Mouse (Mus musculus) midbrain, postnatal 0 days (tissue): ENCODE results near the gene Sec16b. TPM values are rescaled to one million over a fixed set of nuclear protein-coding genes. Genes with fewer than 3 reads are reported as not detected.

Source experiments
- ATAC-seq: fragments of 200-750 bp; cut with Nextera tagmentation; 2 replicates; pipeline ENCODE4 v1.8.0; 2017; ENCODE audit warnings: moderate number of reproducible peaks, mild to moderate bottlenecking, moderate TSS enrichment, moderate library complexity; ENCODE audit not compliant: low FRiP score
- DNase-seq: peaks from one replicate; pipeline ENCODE4 v3.0.0-alpha.2; 2015; ENCODE audit warnings: low spot score
- H3K27ac ChIP-seq: fragments of 300-500 bp; sonication (generic); 2 replicates; pipeline ENCODE4 v1.5.1; 2014; ENCODE audit warnings: low read depth, mild to moderate bottlenecking, low read length, mixed read lengths
- H3K27me3 ChIP-seq: fragments of 300-500 bp; sonication (generic); 2 replicates; pipeline ENCODE4 v1.6.1; 2014; ENCODE audit warnings: low read length, control low read depth, mixed read lengths; ENCODE audit not compliant: insufficient read depth
- H3K36me3 ChIP-seq: fragments of 300-500 bp; sonication (generic); 2 replicates; pipeline ENCODE4 v1.6.1; 2014; ENCODE audit warnings: low read length, control low read depth, mixed read lengths; ENCODE audit not compliant: insufficient read depth
- H3K4me1 ChIP-seq: fragments of 300-500 bp; sonication (generic); 2 replicates; pipeline ENCODE4 v1.6.1; 2014; ENCODE audit warnings: mild to moderate bottlenecking, control low read depth, antibody characterized with exemption, low read length, mixed read lengths; ENCODE audit not compliant: insufficient read depth
- H3K4me2 ChIP-seq: fragments of 300-500 bp; sonication (generic); 2 replicates; pipeline ENCODE4 v1.6.1; 2014; ENCODE audit warnings: low read depth, mild to moderate bottlenecking, low read length, mixed read lengths; ENCODE audit not compliant: poor library complexity, severe bottlenecking
- H3K4me3 ChIP-seq: fragments of 300-500 bp; sonication (generic); 2 replicates; pipeline ENCODE4 v1.5.1; 2014; ENCODE audit warnings: low read depth, mild to moderate bottlenecking, low read length, moderate library complexity
- H3K9ac ChIP-seq: fragments of 300-500 bp; sonication (generic); replicated peaks from 2 replicates; pipeline ENCODE4 v1.6.1; 2014; ENCODE audit warnings: mild to moderate bottlenecking, low read length, moderate library complexity, mixed read lengths; ENCODE audit not compliant: poor library complexity, severe bottlenecking
- H3K9me3 ChIP-seq: fragments of 300-500 bp; sonication (generic); 2 replicates; pipeline ENCODE4 v1.6.1; 2016; ENCODE audit warnings: low read length, control low read depth
- CTCF ChIP-seq: IDR thresholded peaks from 2 replicates; pipeline ENCODE4 v1.5.1; 2016; ENCODE audit warnings: antibody characterized with exemption, mild to moderate bottlenecking
- WGBS: fragments of 180-500 bp; shearing (Covaris S2); extraction: QIAGEN DNeasy Blood & Tissue Kit; methylation state at CpG from one replicate; pipeline ENCODE4 v1.1.7; 2014; 5-methylcytosine and 5-hydroxymethylcytosine counted together
- polyA plus RNA-seq: library from polyadenylated mRNA; unstranded; fragments of >200 nt; fragmentation: Nextera tagmentation; extraction: Ambion mirVana; gene quantifications from 2 replicates; pipeline ENCODE4 v1.2.1, GENCODE M21; 2015
- total RNA-seq: library from RNA; depleted of rRNA; stranded (reverse); fragments of >200 nt; gene quantifications from 2 replicates; pipeline ENCODE4 v1.2.3, GENCODE M21; 2014

Sec16b gene
- total and polyA plus RNA-seq, 2 experiments from 2014 or later, result 0.30 to 0.49 TPM

DNA sequence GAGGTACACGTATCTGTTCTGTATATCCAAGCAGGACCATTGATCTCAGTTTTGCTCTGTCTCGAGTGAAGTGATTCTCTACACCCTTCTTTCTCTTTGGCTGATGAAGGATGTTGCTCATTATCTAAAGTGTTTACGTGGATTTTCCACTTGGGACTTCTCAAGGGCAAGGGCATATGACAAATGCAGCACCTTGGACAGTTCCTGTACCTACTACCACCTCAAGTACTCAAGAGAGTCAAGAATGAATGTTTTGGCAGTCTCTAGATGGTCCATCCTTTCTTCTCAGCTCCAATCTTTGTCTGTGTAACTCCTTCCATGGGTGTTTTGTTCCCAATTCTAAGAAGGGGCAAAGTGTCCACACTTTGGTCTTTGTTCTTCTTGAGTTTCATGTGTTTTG is 68.8 kb downstream of the Sec16b start:
- DNase-seq, result no peak
- H3K4me2 ChIP-seq, result no peak overlapping the region
- H3K9me3 ChIP-seq, result no peaks in the 10 kb centered on the region
- H3K4me1 ChIP-seq, result no peaks in the 10 kb centered on the region
- no peak overlapping the region for H3K4me3 ChIP-seq
- H3K36me3 ChIP-seq, result no peaks in the 10 kb centered on the region
- H3K9ac ChIP-seq, result no peak overlapping the region
- 78% methylated on average over 3 of the region's 3 CpGs for WGBS
- H3K27ac ChIP-seq, result no peak overlapping the region
- no peak for ATAC-seq
- H3K27me3 ChIP-seq, result no peaks in the 10 kb centered on the region
- no peak for TF ChIP-seq CTCF

DNA sequence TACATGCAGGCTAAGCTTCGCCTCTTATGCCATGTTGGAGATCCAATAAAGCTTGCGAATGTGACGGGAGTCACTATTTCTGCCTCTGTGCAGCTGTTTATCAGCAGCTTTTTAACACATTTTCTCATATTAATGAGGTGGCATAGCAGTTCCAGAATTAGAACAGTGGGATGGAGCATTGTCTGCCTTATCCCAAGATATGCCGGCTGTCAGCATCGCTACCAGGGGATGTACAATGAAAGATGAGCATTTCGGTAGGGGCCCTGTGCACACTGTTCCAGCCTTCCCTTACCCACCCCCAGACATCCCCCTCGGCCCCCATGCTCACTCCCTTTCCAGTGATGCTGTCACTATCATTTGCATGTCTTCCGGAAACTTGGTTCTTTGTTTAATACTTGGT is 71.8 kb downstream of the Sec16b start:
- TF ChIP-seq CTCF, result no peak
- 75% methylated on average over 8 of the region's 8 CpGs for WGBS
- no peaks in the 10 kb centered on the region for H3K9me3 ChIP-seq
- no peak overlapping the region for H3K4me2 ChIP-seq
- no peaks in the 10 kb centered on the region for H3K27me3 ChIP-seq
- 0 out of 2 replicates have a peak overlapping the region, but pooled peaks have one; percentile 18 for H3K27ac ChIP-seq
- H3K4me1 ChIP-seq, result no peaks in the 10 kb centered on the region
- no peak overlapping the region for H3K4me3 ChIP-seq
- H3K36me3 ChIP-seq, result no peaks in the 10 kb centered on the region
- no peak overlapping the region for H3K9ac ChIP-seq
- 0 out of 2 replicates have a peak, but pooled peaks have one; percentile 20 for ATAC-seq
- DNase-seq, result no peak

DNA sequence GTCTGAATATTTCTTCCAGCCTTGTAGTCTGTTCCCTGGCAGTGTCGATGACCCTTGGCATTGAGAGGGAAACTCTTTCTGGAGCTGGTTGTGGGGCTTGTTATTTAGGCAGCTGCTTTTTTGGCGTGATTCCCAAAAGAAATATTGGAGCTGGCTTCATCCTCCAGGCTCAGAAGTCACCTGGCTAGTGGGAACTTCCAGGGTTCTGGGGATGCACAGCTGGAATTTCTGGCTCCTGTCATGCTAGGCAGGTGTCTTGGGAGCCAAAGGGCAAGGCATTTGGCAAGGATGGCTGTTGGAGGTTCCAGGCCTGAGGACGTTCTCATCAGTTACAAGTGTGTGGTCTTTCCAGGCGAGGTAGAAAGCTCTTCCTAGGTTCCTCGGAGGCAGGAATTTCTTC is 80.0 kb downstream of the Sec16b start:
- Histone ChIP-seq H3K9ac (no peak overlapping the region), H3K4me2 (no peak overlapping the region), H3K4me1 (no peaks in the 10 kb centered on the region), H3K27me3 (no peaks in the 10 kb centered on the region), H3K36me3 (no peaks in the 10 kb centered on the region), H3K9me3 (no peaks in the 10 kb centered on the region), H3K4me3 (no peak overlapping the region), H3K27ac (no peak overlapping the region)
- 79% methylated on average over 5 of the region's 5 CpGs for WGBS
- TF ChIP-seq CTCF, result no peak
- ATAC-seq, result no peak
- no peak for DNase-seq

DNA sequence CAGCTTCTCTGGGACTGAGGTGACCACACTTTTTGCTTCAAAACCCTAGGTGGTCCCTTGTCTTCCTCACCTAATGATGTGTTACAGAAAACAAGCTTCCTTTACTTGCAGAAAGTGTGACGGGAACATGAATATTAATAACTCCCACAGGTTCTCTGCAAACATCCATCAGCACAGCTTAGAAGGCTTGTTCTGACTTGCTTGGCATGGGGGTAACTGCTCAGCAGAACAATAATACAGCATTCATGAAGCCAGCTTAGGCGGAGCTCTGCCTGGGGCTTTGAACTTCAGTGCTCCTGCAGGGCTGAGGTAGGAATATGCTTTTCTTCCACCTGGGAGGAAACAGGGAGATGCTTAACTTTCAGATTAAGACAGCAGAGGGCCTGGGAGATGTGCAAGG is 85.5 kb downstream of the Sec16b start:
- Histone ChIP-seq H3K4me1 (peaks cover 6% of the 10 kb centered on the region; the same call in 1 of the 2 replicates), H3K4me3 (no peak overlapping the region), H3K27me3 (no peaks in the 10 kb centered on the region), H3K9ac (no peak overlapping the region), H3K27ac (no peak overlapping the region), H3K9me3 (no peaks in the 10 kb centered on the region), H3K4me2 (no peak overlapping the region), H3K36me3 (no peaks in the 10 kb centered on the region)
- no peak for ATAC-seq
- no peak for TF ChIP-seq CTCF
- 17% methylated on average over 2 of the region's 2 CpGs for WGBS
- no peak for DNase-seq

DNA sequence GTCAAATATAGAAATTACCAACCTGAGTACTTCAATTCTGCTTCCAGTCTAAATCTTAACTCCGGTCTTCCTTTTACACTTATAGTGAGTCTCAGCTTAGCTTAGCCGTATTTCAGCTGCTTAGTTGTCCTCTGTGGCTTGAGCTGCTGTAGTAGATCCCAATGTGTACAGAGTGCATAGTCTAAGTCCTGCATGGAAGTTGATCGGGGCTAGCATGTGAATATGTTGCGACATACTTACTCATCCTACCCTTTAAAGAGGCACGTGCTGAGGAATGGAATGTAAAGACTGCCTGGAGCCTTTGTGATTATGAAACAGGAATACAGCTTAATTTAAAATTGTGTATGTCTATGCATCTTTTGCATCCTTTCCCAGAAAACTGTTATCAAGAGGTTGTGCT is 88.0 kb downstream of the Sec16b start:
- no peak overlapping the region for H3K27ac ChIP-seq
- ATAC-seq (no peak), DNase-seq (no peak)
- no peak overlapping the region for H3K9ac ChIP-seq
- peaks cover 6% of the 10 kb centered on the region; the same call in 1 of the 2 replicates for H3K4me1 ChIP-seq
- no peaks in the 10 kb centered on the region for H3K27me3 ChIP-seq
- H3K4me2 ChIP-seq, result no peak overlapping the region
- no peak overlapping the region for H3K4me3 ChIP-seq
- H3K9me3 ChIP-seq, result no peaks in the 10 kb centered on the region
- no peak for TF ChIP-seq CTCF
- no peaks in the 10 kb centered on the region for H3K36me3 ChIP-seq
- WGBS, result 59% methylated on average over 5 of the region's 5 CpGs

DNA sequence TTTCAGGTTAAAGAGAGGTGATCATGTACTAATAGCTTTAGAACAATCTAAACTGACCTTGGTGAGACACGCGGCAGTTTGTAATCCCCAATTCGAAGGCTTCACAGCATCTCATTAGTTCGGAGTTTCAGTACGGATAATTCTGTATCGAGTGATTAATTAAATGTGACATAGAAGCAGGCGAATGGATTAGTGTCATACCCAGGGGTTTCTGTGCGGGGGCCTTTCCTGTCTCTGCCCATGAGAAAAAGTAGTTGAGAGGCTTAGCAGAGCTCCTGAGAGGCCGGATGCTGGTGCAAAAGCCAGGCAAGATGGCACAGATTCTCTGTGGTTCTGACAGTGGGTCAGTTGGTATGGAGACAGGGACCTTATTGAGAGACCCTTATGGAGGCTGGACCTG is 88.6 kb downstream of the Sec16b start:
- H3K4me3 ChIP-seq, result no peak overlapping the region
- no peak for TF ChIP-seq CTCF
- ATAC-seq (no peak), DNase-seq (peak; percentile 14)
- H3K27ac ChIP-seq, result no peak overlapping the region
- peaks cover 6% of the 10 kb centered on the region; the same call in 1 of the 2 replicates for H3K4me1 ChIP-seq
- H3K27me3 ChIP-seq, result no peaks in the 10 kb centered on the region
- no peak overlapping the region for H3K9ac ChIP-seq
- no peak overlapping the region for H3K4me2 ChIP-seq
- H3K9me3 ChIP-seq, result no peaks in the 10 kb centered on the region
- no peaks in the 10 kb centered on the region for H3K36me3 ChIP-seq
- WGBS, result 29% methylated on average over 9 of the region's 9 CpGs
